Mouse (Mus musculus): ENCODE measurements around the gene Pdia5. TPM values are rescaled to one million over a fixed set of nuclear protein-coding genes. Genes with fewer than 3 reads are reported as not detected.

The Pdia5 gene
- polyA plus RNA-seq, 1 experiment: 0.02 TPM

DNA sequence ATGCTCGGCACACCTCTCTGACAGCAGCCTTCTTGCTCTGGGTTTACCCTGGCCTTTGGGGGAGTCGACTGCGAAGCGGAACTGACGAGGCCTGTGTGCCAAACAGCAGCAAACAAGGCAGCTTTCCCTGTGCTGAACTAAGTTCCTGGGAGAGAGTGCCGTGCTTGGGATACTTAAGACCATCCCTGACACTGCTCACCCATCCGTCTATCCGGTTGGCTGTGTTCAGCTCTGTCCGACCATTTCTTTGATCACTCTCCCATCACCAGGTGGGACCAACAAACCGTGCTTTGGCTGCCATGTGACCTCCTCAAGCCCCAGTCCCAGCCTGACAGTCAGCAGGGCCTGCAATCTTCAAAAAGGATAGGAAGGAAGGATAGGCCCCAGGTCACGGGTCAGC, 32.4 kb downstream of the Pdia5 start:
- Histone ChIP-seq H3K36me3 (ENCODE audit: control insufficient read depth) (peaks cover 15% of the 10 kb centered on the region; the same call in 1 of the 2 replicates), H3K4me3 (replicated peaks) (no peak overlapping the region)

DNA sequence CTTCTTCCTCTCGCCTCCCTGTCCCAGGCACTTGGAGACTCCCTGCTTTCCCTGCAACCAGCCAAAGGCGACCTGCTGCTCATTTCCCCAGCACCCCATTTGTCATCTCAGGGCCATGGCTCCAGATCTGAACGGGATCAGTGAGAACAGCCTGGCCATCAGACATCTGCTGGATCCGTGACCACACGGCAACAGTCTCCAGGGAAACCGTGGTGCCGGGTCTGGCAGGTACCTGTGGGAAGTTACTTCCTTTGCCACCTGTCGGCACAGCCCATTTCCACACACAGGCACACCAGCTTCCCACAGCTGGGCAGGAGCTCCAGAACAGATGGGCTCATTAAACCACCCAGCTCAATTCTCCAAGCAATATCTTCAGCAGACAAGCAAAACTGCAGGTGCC, 33.2 kb downstream of the Pdia5 start:
- Histone ChIP-seq H3K4me1 (ENCODE audit: control insufficient read depth) (no peaks in the 10 kb centered on the region), H3K27me3 (ENCODE audit: control insufficient read depth) (no peaks in the 10 kb centered on the region), H3K9me3 (ENCODE audit: control insufficient read depth, low read length) (no peaks in the 10 kb centered on the region), H3K36me3 (ENCODE audit: control insufficient read depth) (peaks cover 14% of the 10 kb centered on the region; the same call in 1 of the 2 replicates), H3K4me3 (replicated peaks) (no peak overlapping the region)
- TF ChIP-seq TAL1 (IDR thresholded peaks at IDR 0.05; ENCODE audit: low read length) (no peak), GATA1 (IDR thresholded peaks at IDR 0.05; ENCODE audit: low read length) (no peak)

More for the DNA sequence above, 32.4 kb downstream of the Pdia5 start:
- Histone ChIP-seq H3K9me3 (ENCODE audit: control insufficient read depth, low read length) (no peaks in the 10 kb centered on the region), H3K4me1 (ENCODE audit: control insufficient read depth) (no peaks in the 10 kb centered on the region), H3K27me3 (ENCODE audit: control insufficient read depth) (no peaks in the 10 kb centered on the region)
- no peak for TF ChIP-seq TAL1 (IDR thresholded peaks at IDR 0.05; ENCODE audit: low read length)
- no peak for TF ChIP-seq GATA1 (IDR thresholded peaks at IDR 0.05; ENCODE audit: low read length)

DNA sequence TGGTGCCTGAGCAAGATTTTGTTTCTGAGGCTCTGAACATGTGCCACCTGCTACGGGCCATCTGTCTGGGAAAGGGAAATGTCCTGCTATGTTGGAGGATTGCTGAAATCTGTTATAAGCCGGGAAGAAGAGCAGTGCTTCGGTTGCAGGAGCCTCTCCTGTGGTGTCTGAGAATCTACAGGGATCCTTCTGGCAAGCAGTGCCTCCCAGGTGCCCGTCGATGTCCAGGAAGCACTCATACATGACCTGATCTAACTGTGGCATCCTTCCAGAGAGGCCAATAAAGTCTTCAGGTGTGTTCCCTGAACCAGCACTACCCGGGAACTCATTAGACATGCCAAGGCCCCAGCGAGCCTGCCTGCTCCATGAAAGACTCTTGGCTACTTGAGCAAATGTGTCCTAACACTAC, 33.7 kb downstream of the Pdia5 start:
- no peak for TF ChIP-seq TAL1 (IDR thresholded peaks at IDR 0.05; ENCODE audit: low read length)
- no peak for TF ChIP-seq GATA1 (IDR thresholded peaks at IDR 0.05; ENCODE audit: low read length)
- Histone ChIP-seq H3K36me3 (ENCODE audit: control insufficient read depth) (peaks cover 12% of the 10 kb centered on the region; the same call in 1 of the 2 replicates), H3K9me3 (ENCODE audit: control insufficient read depth, low read length) (no peaks in the 10 kb centered on the region), H3K4me1 (ENCODE audit: control insufficient read depth) (no peaks in the 10 kb centered on the region), H3K4me3 (replicated peaks) (no peak overlapping the region), H3K27me3 (ENCODE audit: control insufficient read depth) (no peaks in the 10 kb centered on the region)

DNA sequence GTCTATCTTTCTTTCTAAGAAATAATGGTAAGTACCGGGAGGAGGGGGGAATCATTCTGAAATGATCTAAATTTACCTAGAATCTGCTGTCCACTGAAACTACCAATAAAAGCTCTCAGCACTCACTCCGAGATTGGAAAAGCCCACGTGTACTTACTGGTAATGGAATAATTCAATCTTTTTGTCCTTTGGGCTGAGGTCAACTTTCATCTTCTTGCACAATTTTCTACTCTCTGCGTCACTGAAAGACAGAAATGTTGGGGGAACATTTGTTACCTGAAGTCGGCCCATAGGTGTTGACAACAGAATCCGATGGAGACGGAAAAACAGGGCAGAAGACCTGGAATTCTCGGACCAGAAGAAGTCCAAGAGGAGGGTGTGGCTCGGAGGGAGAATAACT, 34.4 kb downstream of the Pdia5 start:
- Histone ChIP-seq H3K4me3 (replicated peaks) (no peak overlapping the region), H3K4me1 (ENCODE audit: control insufficient read depth) (no peaks in the 10 kb centered on the region), H3K9me3 (ENCODE audit: control insufficient read depth, low read length) (no peaks in the 10 kb centered on the region), H3K36me3 (ENCODE audit: control insufficient read depth) (peaks cover 10% of the 10 kb centered on the region; the same call in 1 of the 2 replicates), H3K27me3 (ENCODE audit: control insufficient read depth) (no peaks in the 10 kb centered on the region)
- TF ChIP-seq TAL1 (IDR thresholded peaks at IDR 0.05; ENCODE audit: low read length) (no peak), GATA1 (IDR thresholded peaks at IDR 0.05; ENCODE audit: low read length) (no peak)

DNA sequence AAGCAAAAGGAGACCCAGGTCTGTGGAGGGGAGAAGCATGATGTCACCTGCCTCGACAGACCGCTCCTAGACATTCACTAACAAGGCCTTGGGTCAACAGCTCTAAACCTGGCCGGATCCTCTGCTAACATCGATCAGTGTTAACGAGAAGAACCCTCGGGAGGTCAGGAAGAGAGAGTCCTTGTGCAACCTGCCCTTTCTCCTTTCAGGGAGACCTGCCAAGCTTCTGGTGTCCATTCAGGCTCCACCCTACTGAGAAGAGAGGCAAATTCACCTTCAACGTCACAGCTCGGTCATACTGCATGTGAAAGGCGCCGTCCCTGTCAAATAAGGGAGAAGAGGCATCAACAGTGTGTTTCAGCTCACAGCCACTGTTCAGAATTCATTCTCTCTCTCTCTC, 34.9 kb downstream of the Pdia5 start:
- no peaks in the 10 kb centered on the region for H3K4me1 ChIP-seq (ENCODE audit: control insufficient read depth)
- no peak overlapping the region for H3K4me3 ChIP-seq (replicated peaks)
- TF ChIP-seq GATA1 (IDR thresholded peaks at IDR 0.05; ENCODE audit: low read length) (no peak), TAL1 (IDR thresholded peaks at IDR 0.05; ENCODE audit: low read length) (no peak)
- H3K9me3 ChIP-seq (ENCODE audit: control insufficient read depth, low read length): no peaks in the 10 kb centered on the region
- no peaks in the 10 kb centered on the region for H3K27me3 ChIP-seq (ENCODE audit: control insufficient read depth)
- H3K36me3 ChIP-seq (ENCODE audit: control insufficient read depth): peaks cover 7% of the 10 kb centered on the region; the same call in 1 of the 2 replicates

DNA sequence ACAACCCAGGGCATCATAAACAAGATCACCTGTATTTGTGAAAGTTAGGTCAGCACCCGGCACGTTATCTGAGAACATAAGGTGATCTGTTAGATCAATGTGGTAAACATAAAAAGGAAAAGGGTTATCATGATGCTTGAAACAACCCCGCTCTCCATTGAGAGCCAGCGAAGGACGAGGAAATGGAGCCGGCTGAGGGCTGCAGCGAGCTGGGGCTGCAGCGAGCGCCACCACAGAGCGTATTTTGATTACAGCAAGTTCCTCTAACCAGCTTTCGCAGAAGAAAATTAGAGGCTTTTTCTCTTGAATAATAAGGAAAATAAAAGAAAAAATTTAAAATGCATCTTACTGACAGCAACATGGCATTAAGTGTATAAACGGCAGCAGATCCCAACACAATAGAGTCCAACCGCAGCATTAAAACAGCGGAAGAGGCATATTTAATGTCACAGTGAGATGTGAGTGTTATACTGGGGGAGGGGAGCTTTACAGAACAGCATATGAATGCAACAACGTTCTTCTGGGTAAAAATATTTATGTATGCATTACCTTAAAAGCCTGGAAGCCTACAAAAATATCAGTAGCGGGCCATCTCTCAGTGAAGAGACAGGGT, 40.5 kb downstream of the Pdia5 start:
- no peaks in the 10 kb centered on the region for H3K27me3 ChIP-seq (ENCODE audit: control insufficient read depth)
- H3K36me3 ChIP-seq (ENCODE audit: control insufficient read depth): peaks cover 4% of the 10 kb centered on the region
- no peak for TF ChIP-seq GATA1 (IDR thresholded peaks at IDR 0.05; ENCODE audit: low read length)
- TF ChIP-seq TAL1 (IDR thresholded peaks at IDR 0.05; ENCODE audit: low read length): no peak
- no peak overlapping the region for H3K4me3 ChIP-seq (replicated peaks)
- H3K9me3 ChIP-seq (ENCODE audit: control insufficient read depth, low read length): no peaks in the 10 kb centered on the region
- H3K4me1 ChIP-seq (ENCODE audit: control insufficient read depth): no peaks in the 10 kb centered on the region

DNA sequence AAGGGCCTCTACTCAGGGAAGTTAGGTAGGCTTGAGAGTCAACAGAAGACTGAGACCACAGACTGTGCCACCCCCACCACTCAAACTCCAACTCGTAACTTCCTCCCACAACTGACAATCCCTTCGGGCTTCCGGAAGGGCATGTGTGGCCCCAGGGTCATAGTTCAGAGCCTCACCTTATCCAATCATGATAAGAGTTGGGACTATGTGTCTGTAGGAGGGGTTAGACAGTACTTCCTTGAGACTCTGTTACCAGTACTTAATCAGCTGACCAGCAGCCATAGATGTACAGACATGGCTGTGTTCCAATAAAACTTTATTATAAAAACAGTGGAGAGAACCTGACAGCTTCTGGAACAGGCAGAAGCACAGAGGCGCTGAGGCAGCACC, 48.7 kb downstream of the Pdia5 start:
- Histone ChIP-seq H3K4me1 (ENCODE audit: control insufficient read depth) (no peaks in the 10 kb centered on the region), H3K36me3 (ENCODE audit: control insufficient read depth) (peaks cover 10% of the 10 kb centered on the region; the same call in 1 of the 2 replicates), H3K27me3 (ENCODE audit: control insufficient read depth) (no peaks in the 10 kb centered on the region), H3K4me3 (replicated peaks) (no peak overlapping the region), H3K9me3 (ENCODE audit: control insufficient read depth, low read length) (no peaks in the 10 kb centered on the region)
- no peak for TF ChIP-seq TAL1 (IDR thresholded peaks at IDR 0.05; ENCODE audit: low read length)

DNA sequence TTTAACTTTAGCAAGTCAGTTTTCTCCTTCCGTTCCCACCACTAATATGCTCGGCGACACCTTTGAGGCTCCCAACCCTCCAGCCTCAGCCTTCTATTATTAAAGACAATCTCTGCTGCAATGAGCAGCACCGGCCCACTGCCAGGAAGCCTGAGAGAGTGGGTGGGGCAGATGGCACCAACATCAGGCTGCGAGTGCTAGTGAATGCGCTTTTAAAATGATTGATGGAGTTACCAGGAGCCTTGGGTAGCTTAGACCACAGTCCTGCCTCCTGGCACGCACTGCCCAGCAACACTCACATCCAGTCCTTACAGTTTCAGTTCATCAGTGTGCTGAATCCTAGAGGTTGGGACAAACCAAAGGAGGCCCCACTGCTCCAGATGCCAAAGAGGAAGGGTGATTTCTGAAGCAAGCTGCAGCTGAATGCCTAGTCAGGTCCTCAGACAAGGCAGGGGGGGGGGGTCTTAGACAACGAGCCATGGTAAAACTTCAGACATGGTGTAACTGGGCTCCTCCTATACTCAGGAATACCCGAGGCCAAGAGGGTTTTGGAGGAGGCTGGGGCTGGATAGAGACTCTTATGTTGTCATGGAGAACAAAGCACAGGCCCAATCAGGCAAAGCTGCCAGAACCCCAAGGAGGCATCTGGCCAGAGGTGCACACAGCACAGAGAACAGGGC, 49.2 kb downstream of the Pdia5 start:
- H3K4me3 ChIP-seq (replicated peaks): no peak overlapping the region
- no peaks in the 10 kb centered on the region for H3K27me3 ChIP-seq (ENCODE audit: control insufficient read depth)
- no peaks in the 10 kb centered on the region for H3K9me3 ChIP-seq (ENCODE audit: control insufficient read depth, low read length)
- H3K36me3 ChIP-seq (ENCODE audit: control insufficient read depth): peaks cover 10% of the 10 kb centered on the region; the same call in 1 of the 2 replicates
- H3K4me1 ChIP-seq (ENCODE audit: control insufficient read depth): no peaks in the 10 kb centered on the region
- TF ChIP-seq TAL1 (IDR thresholded peaks at IDR 0.05; ENCODE audit: low read length) (no peak), GATA1 (IDR thresholded peaks at IDR 0.05; ENCODE audit: low read length) (no peak)

DNA sequence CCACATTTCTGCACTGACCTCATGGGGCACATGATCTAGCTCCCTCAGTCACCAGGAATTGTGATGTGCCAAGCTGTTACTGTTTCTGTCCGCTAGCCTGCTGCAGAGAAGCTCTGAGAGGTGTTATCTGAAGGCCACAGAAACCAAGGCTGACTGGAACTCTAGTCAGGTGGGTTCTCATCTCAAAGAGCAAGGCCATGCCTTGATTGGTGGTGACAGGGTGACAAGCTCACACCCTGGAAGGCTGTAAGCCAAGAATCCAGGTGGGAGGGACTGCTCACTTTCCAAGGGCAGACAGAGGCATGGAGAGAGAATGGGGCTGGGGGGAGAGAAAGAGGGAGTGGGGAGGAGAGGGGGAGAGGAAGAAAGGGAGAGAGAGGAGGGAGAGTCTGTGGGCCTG, 51.6 kb downstream of the Pdia5 start:
- no peak for TF ChIP-seq TAL1 (IDR thresholded peaks at IDR 0.05; ENCODE audit: low read length)
- no peaks in the 10 kb centered on the region for H3K4me1 ChIP-seq (ENCODE audit: control insufficient read depth)
- H3K4me3 ChIP-seq (replicated peaks): no peak overlapping the region
- no peaks in the 10 kb centered on the region for H3K27me3 ChIP-seq (ENCODE audit: control insufficient read depth)
- peaks cover 10% of the 10 kb centered on the region; the same call in 1 of the 2 replicates for H3K36me3 ChIP-seq (ENCODE audit: control insufficient read depth)
- no peaks in the 10 kb centered on the region for H3K9me3 ChIP-seq (ENCODE audit: control insufficient read depth, low read length)
